Mouse (Mus musculus) Patski (cell line): ENCODE measurements around the gene Nlrp3. TPM values are rescaled to one million over a fixed set of nuclear protein-coding genes. Genes with fewer than 3 reads are reported as not detected.
A peak's percentile ranks its signal among the peaks of the same experiment; 100 is the strongest.

Experiments used
- ATAC-seq: fragments of 100-300 bp; one replicate; pipeline ENCODE4 v1.8.0; 2021
- CTCF ChIA-PET: fragments of 350-600 bp; sonication (Branson Sonifier 250); formaldehyde crosslinking; loops from one replicate; lab custom pipeline; 2022; ENCODE audit warnings: inconsistent platforms; lab: Charles Lee
- POLR2A ChIA-PET: fragments of 350-600 bp; sonication (Branson Sonifier 250); formaldehyde crosslinking; loops from one replicate; lab custom pipeline; 2022; ENCODE audit warnings: antibody characterized with exemption, inconsistent platforms; lab: Charles Lee
- DNase-seq: peaks from one replicate; pipeline ENCODE4 v3.0.0-alpha.2; 2011; ENCODE audit warnings: low read depth, low spot score
- H3K27me3 ChIP-seq: fragments of 371-371 bp; one replicate; pipeline ENCODE4 v1.5.1; 2021
- CTCF ChIP-seq: fragments of 100-300 bp; IDR thresholded peaks from one replicate; pipeline ENCODE4 v1.5.1; 2021
- in situ Hi-C: fragments of 300-500 bp; cut with MboI; formaldehyde crosslinking; loops from 3 replicates; pipeline ENCODE4 v1.11.1; 2018; ENCODE audit warnings: low pct_unique_long_range_greater_than_20kb, mixed read lengths
- polyA plus RNA-seq: library from polyadenylated mRNA; unstranded; gene quantifications from one replicate; pipeline ENCODE4 v1.2.3, GENCODE M21; 2021

Gene Nlrp3
- polyA plus RNA-seq, 1 experiment from 2014 or later = 0.03 TPM

DNA sequence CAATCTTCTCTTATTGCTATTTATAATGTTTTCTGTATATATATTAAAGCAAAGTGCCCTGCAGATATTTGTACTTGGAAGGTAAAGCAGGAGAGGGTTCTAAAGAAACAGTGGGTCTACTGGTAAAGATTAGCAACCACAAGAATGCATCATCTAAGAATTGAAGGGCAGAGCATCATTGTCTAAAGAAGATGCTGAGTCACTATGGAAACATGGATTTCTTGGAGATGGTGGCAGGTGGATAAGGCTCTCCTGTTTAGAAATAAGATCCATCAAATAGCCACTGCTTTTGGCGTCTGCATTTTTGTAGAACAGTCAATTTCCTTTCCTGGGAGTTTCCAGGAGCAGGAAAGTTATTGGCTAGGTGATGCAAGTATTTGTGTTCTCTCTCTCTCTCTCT, 60.9 kb downstream of the Nlrp3 start:
- in situ Hi-C loops = no loop called here
- CTCF ChIA-PET = interaction anchor here (3.2 kb wide), 1 partner anchor 10 kb away, joined by 10 read pairs; no protein-coding TSS in a partner anchor
- H3K27me3 ChIP-seq = no peaks in the 10 kb centered on the region
- TF ChIP-seq CTCF = no peak
- DNase-seq (no peak), ATAC-seq (no peak)
- POLR2A ChIA-PET = no interaction called here

DNA sequence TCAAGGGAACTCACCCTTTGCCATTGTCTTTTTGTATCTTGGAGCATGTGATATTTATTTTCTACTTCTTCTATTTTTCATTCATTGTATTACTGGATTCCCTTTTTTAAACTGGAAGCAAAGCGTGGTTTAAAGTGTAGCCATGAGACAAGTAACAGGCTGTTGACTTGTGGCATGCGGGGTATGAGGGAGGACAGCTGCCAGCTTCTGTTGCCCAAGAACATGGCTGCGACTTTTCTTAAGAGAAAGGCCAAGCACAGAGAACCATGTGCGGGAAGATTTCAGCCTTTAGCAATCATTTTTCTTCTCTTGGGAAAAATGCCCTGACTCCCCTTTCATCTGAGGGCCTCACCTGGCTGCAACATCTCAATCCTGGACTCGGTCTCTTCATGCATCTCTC, 70.3 kb downstream of the Nlrp3 start:
- ATAC-seq (no peak), DNase-seq (no peak)
- POLR2A ChIA-PET = no interaction called here
- in situ Hi-C loops = loop anchor here (5.0 kb wide), 1 partner anchor 74 kb away; no protein-coding TSS in a partner anchor
- TF ChIP-seq CTCF = no peak
- CTCF ChIA-PET = interaction anchor here (1.0 to 1.8 kb wide), 3 partner anchors 9 to 15 kb away, joined by 3 to 10 read pairs (median 6); no protein-coding TSS in a partner anchor
- no peaks in the 10 kb centered on the region for H3K27me3 ChIP-seq

DNA sequence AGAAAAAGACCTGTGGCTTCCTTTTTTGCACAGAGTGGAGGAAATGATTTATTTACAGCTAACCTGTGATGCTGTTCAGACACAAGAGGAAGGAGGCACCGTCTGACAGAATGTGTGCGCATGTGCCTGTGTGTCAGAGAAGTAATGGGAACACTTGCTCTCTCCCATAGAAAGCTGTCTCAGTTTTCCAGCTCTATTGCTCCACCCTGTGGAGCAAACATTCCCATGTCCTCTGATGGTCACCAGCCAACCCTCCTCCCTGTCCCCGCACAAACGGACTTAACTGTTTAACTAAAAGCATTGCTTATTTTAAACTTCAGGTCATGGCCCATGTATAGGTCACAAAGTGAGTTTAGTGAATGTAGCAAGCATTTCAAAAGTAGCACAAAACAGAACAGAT, 72.8 kb downstream of the Nlrp3 start:
- in situ Hi-C loops = loop anchor here (5.0 kb wide), 1 partner anchor 77 kb away; no protein-coding TSS in a partner anchor
- ATAC-seq (no peak), DNase-seq (no peak)
- CTCF ChIA-PET = interaction anchor here (1.0 to 2.2 kb wide), 7 partner anchors 9 to 146 kb away, joined by 3 to 11 read pairs (median 3); partner anchors contain the start of gene Olfr223
- POLR2A ChIA-PET = interaction anchor here (1.0 kb wide), 1 partner anchor 88 kb away, joined by 3 read pairs; no protein-coding TSS in a partner anchor
- H3K27me3 ChIP-seq = no peaks in the 10 kb centered on the region
- TF ChIP-seq CTCF = peak; percentile 65

Other genes starting within 250 kb of the Nlrp3 start
- 7.5 TPM for gene Wnt9a, start 234.6 kb upstream of the Nlrp3 start, polyA plus RNA-seq
- not detected for gene Prss38, start 165.9 kb upstream of the Nlrp3 start, polyA plus RNA-seq
- gene Jmjd4, start 91.5 kb upstream of the Nlrp3 start, polyA plus RNA-seq = 13.8 TPM
- 142 TPM for gene Snap47, start 90.4 kb upstream of the Nlrp3 start, polyA plus RNA-seq
- gene Zfp867, start 69.1 kb upstream of the Nlrp3 start, polyA plus RNA-seq = 8.0 TPM
- 32.4 TPM for gene Zkscan17, start 14.8 kb upstream of the Nlrp3 start, polyA plus RNA-seq
- gene Olfr222, start 34.7 kb downstream of the Nlrp3 start, polyA plus RNA-seq = not detected
- not detected for gene Olfr223, start 51.7 kb downstream of the Nlrp3 start, polyA plus RNA-seq
- gene Mprip, start 119.7 kb downstream of the Nlrp3 start, polyA plus RNA-seq = 353 TPM
- 0.17 TPM for gene Pld6, start 246.1 kb downstream of the Nlrp3 start, polyA plus RNA-seq